Mouse (Mus musculus): Measurements from ENCODE around the gene Prr5l.

GRCm38 (mm10) chr2:101815250-101815934 is 67.4 kb downstream of the Prr5l start:
- peak; percentile 76 for TF ChIP-seq CTCF (IDR thresholded peaks at IDR 0.05; ENCODE audit: low read depth, low read length)
- TF ChIP-seq POLR2A (IDR thresholded peaks at IDR 0.05; ENCODE audit: borderline replicate concordance, low read depth, low read length) = no peak

All from bone marrow macrophage, adult 2 months (primary cell).